ENCODE assay signal across 8 mouse cellular contexts in the genomic region with DNA sequence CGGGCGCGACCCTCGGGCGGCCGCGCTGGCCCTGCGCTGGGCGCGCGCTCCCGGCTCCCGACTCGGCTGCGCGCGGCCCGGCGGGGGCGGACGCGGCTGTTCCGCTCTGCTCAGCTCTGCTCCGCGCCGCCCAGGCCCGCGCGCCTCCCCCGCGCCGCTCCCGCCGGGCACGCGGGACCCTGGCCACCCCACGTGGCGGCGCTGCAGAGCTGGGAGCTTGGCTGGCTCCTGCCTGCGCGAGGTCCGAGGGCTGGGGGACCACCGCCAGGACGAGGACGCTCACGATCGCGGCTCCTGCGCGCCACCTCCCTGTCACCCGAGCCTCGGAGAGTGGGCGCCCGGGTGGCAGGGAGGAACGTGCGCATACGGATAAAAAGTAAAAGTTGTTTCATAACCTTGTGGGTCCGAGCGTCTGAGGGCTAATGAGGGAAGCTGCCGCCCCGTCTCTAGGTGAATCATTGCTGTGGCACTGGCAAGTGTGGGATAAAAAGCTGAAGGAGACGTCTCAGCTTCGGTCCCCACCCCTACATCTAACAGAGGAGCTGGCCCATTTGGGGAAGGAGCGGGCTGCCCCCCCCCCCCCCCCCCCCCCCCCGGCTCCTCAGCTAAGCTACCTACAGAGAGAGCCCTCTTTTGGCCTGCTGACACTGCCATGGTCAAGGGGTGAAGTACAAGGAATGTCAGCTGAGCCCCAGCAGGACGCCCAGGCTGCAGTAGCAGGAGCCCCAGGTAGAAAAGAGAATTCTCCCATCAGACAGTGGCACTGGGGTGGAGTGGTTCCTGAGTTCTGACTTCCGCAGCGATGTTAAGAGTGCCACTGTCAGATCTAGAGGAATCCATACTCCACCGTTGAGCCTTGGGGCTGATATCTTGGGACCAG. TPM values are rescaled to one million over a fixed set of nuclear protein-coding genes. Genes with fewer than 3 reads are reported as not detected.
DNase-seq lines count a peak whose midpoint lies in the region; ATAC-seq and TF ChIP-seq lines count a peak whose summit lies in the region.

TSS of gene 2010300C02Rik (minus strand) at position 325 of the 880 bp plus-strand sequence.

- peak within 1 kb of the TSS; percentile 67 for H3K4me3 ChIP-seq in forebrain, embryonic 15.5 days
- peak within 1 kb of the TSS; percentile 69 for H3K4me3 ChIP-seq in hindbrain, embryonic 15.5 days

- H3K27me3 ChIP-seq in Patski, result peaks cover 7% of the 10 kb centered on the region
- H3K27me3 ChIP-seq in forebrain, embryonic 15.5 days, result peaks cover 11% of the 10 kb centered on the region; the same call in 1 of the 2 replicates
- peaks cover 3% of the 10 kb centered on the region; the same call in 1 of the 2 replicates for H3K27me3 ChIP-seq in hindbrain, embryonic 15.5 days

- peak within 1 kb of the TSS; percentile 59 for H3K9ac ChIP-seq in forebrain, embryonic 15.5 days (replicated peaks)
- peak within 1 kb of the TSS; percentile 44 for H3K9ac ChIP-seq in hindbrain, embryonic 15.5 days

- H3K36me3 ChIP-seq in forebrain, embryonic 15.5 days, result no peaks in the 10 kb centered on the region
- no peaks in the 10 kb centered on the region for H3K36me3 ChIP-seq in hindbrain, embryonic 15.5 days

- in situ Hi-C loops in Patski (cut with MboI; ENCODE audit: low pct_unique_long_range_greater_than_20kb), result loop anchor here (25.0 kb wide), 1 partner anchor 392 kb away; no protein-coding TSS in a partner anchor

- no peak within 1 kb of the TSS for H3K27ac ChIP-seq in forebrain, embryonic 15.5 days (replicated peaks)
- H3K27ac ChIP-seq in hindbrain, embryonic 15.5 days (replicated peaks), result no peak within 1 kb of the TSS

- WGBS in forebrain, embryonic 15.5 days, result 1% methylated on average over 57 of the region's 69 CpGs
- WGBS in hindbrain, embryonic 15.5 days, result 1% methylated on average over 50 of the region's 69 CpGs

- CTCF ChIA-PET in Patski (lab: Charles Lee), result interaction anchor here (1.2 to 1.7 kb wide), 3 partner anchors 12 to 41 kb away, joined by 3 to 5 read pairs (median 4); no protein-coding TSS in a partner anchor

- no peak for DNase-seq in Patski (ENCODE audit: low read depth, low spot score)
- DNase-seq in cerebellum, adult 11 months, result peak; percentile 81
- peak; percentile 78 to 87 for DNase-seq in left cerebral cortex, adult 18-20 months (ENCODE audit: low spot score in 2 of 2)
- DNase-seq in lung, postnatal 25 days (ENCODE audit: low spot score), result peak; percentile 50
- peak; percentile 61 for DNase-seq in retina, postnatal 7 days (ENCODE audit: low read depth, low spot score)
- DNase-seq in MN1 (ENCODE audit: low spot score), result no peak

- no peaks in the 10 kb centered on the region for H3K9me3 ChIP-seq in forebrain, embryonic 15.5 days
- H3K9me3 ChIP-seq in hindbrain, embryonic 15.5 days, result no peaks in the 10 kb centered on the region

- H3K4me2 ChIP-seq in forebrain, embryonic 15.5 days (replicated peaks), result peak within 1 kb of the TSS; percentile 96
- H3K4me2 ChIP-seq in hindbrain, embryonic 15.5 days, result peak within 1 kb of the TSS; percentile 97

- POLR2A ChIA-PET in Patski (lab: Charles Lee), result no interaction called here

- peaks cover 10% of the 10 kb centered on the region for H3K4me1 ChIP-seq in forebrain, embryonic 15.5 days
- peaks cover 9% of the 10 kb centered on the region for H3K4me1 ChIP-seq in hindbrain, embryonic 15.5 days (replicated peaks)

- ATAC-seq in Patski, result peak; percentile 92
- peak; percentile 93 for ATAC-seq in forebrain, embryonic 15.5 days (replicated peaks)
- ATAC-seq in hindbrain, embryonic 15.5 days (ENCODE audit: low FRiP score, low read depth), result peak; percentile 92

- peak; percentile 86 for TF ChIP-seq CTCF in Patski (IDR thresholded peaks at IDR 0.05)

RNA-seq across cellular contexts. Expression of gene 2010300C02Rik, which starts in this region (rescaled TPM):
- polyA plus RNA-seq in Patski (2021), result 3.6 TPM
- polyA plus RNA-seq in forebrain, embryonic 15.5 days (2015; fragmentation: Nextera tagmentation; extraction: Ambion mirVana), result 2.9 and 3.1 TPM in 2 replicates
- 2.5 and 3.2 TPM in 2 replicates for polyA plus RNA-seq in hindbrain, embryonic 15.5 days (2015; fragmentation: Nextera tagmentation; extraction: Ambion mirVana)
- total RNA-seq in left cerebral cortex, adult 18-20 months (2021), result 100 to 1,000 TPM; 251 to 264 TPM

Comparison
In these comparisons a context has a peak if more than half of its experiments do, and no peak if none do; other contexts are left out.
1. DNase-seq: peak in cerebellum, adult 11 months (single experiment), left cerebral cortex, adult 18-20 months (2 of 2), lung, postnatal 25 days (single experiment) and retina, postnatal 7 days (single experiment); none in Patski (single experiment) and MN1 (single experiment).
2. Peak in every context shown above with its lines, with median percentiles within 50 percentile points of each other: ATAC-seq.